Mouse (Mus musculus) midbrain, embryonic 11.5 days (tissue): Measurements from ENCODE around the gene Larp1b. TPM values are rescaled to one million over a fixed set of nuclear protein-coding genes. Genes with fewer than 3 reads are reported as not detected.

Source experiments
- ATAC-seq: fragments of 200-750 bp; cut with Nextera tagmentation; 2 replicates; pipeline ENCODE4 v1.8.0; 2017; ENCODE audit warnings: moderate TSS enrichment, moderate library complexity; ENCODE audit not compliant: low FRiP score
- DNase-seq: peaks from one replicate; pipeline ENCODE4 v3.0.0; 2015; ENCODE audit warnings: low spot score; ENCODE audit errors: missing footprints
- H3K27ac ChIP-seq: fragments of 300-500 bp; sonication (generic); 2 replicates; pipeline ENCODE4 v1.5.1; 2014; ENCODE audit warnings: low read depth, low read length
- H3K27me3 ChIP-seq: fragments of 300-500 bp; sonication (generic); 2 replicates; pipeline ENCODE4 v1.6.1; 2014; ENCODE audit warnings: mild to moderate bottlenecking, low read length, moderate library complexity, mixed read lengths; ENCODE audit not compliant: control insufficient read depth, insufficient read depth
- H3K36me3 ChIP-seq: fragments of 300-500 bp; sonication (generic); 2 replicates; pipeline ENCODE4 v1.6.1; 2014; ENCODE audit warnings: mild to moderate bottlenecking, low read length, moderate library complexity, mixed read lengths; ENCODE audit not compliant: control insufficient read depth, insufficient read depth
- H3K4me1 ChIP-seq: fragments of 300-500 bp; sonication (generic); 2 replicates; pipeline ENCODE4 v1.6.1; 2014; ENCODE audit warnings: low read length; ENCODE audit not compliant: control insufficient read depth, insufficient read depth
- H3K4me2 ChIP-seq: fragments of 300-500 bp; sonication (generic); 2 replicates; pipeline ENCODE4 v1.6.1; 2014; ENCODE audit warnings: mild to moderate bottlenecking, moderate library complexity
- H3K4me3 ChIP-seq: fragments of 300-500 bp; sonication (generic); 2 replicates; pipeline ENCODE4 v1.5.1; 2014; ENCODE audit warnings: low read depth, low read length
- H3K9ac ChIP-seq: fragments of 300-500 bp; sonication (generic); 2 replicates; pipeline ENCODE4 v1.6.1; 2014; ENCODE audit warnings: low read length
- H3K9me3 ChIP-seq: fragments of 300-500 bp; sonication (generic); 2 replicates; pipeline ENCODE4 v1.6.1; 2016; ENCODE audit warnings: low read length; ENCODE audit not compliant: control insufficient read depth
- WGBS: fragments of 180-500 bp; shearing (Covaris S2); extraction: QIAGEN DNeasy Blood & Tissue Kit; methylation state at CpG from one replicate; pipeline ENCODE4 v1.1.7; 2014; 5-methylcytosine and 5-hydroxymethylcytosine counted together
- polyA plus RNA-seq: library from polyadenylated mRNA; unstranded; fragments of >200 nt; fragmentation: Nextera tagmentation; extraction: Ambion mirVana; gene quantifications from 2 replicates; pipeline ENCODE4 v1.2.1, GENCODE M21; 2014

Larp1b gene
- polyA plus RNA-seq, 1 experiment from 2014 or later = 2.4 TPM

DNA sequence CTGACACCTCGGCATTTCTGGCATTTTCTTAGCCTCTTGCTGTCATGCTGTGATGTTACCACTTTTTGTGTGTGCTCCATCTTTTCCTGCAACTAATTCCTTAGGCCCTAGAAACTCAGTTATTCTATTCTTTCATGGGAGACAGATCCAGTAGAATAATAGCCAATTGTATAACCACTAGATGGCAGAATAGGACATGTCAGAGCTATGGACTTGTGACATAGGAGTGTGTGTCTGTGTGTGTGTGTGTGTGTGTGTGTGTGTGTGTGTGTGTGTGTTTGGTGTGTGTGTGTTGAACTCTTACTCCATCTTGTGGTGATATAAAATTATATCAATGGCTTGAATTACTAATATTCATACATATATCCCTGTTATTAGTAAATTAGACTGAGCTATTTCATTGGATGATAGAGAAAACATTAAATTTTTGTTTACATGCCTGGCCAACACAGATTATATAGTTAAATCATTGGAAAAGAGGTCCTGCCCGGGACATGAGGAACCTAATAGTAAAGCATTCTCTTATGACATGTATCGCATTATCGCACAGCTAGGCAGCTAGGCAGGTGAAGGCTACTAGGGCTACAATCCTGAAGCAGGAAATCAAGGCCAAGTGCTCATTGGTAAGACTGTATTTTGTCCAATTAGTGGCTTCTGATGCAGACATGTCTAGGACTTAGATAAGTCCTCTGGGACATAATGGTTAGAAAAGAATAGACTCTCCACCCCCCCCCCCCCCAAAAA lies 92.7 kb downstream of the Larp1b start:
- 0 out of 2 replicates have a peak, but pooled peaks have one; percentile 52 for ATAC-seq

DNA sequence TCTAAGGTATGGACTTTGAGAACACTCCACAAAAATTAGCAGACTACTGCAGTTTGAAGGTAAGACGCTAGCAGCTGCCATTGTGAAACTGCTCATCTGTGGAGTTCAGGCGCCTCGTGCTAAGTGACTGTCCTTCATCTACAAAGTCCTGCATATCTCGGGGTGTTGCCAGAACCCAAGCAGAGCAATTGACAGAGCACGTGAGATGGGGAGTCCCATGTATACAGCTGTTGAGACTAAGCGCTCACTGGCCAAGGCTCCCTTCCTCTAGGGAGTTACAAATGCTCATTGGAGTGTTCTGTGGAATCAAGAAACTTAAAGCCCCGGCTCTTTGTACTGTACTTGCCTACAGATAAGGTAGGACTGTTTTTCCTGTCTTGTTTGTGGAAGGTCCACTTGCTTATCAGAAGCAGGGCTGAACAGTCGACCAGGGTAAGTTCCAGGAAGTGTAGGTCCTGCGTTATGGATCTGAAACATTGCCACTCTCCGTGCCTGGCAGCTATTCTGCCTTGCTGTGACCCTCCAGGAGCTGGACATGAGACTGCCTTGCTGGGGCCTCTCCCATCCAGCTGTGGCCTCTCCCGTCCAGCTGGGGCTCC lies 94.2 kb downstream of the Larp1b start:
- no peaks in the 10 kb centered on the region for H3K9me3 ChIP-seq
- H3K4me3 ChIP-seq = no peak overlapping the region
- DNase-seq = no peak
- H3K36me3 ChIP-seq = no peaks in the 10 kb centered on the region
- 80% methylated on average over 11 of the region's 11 CpGs for WGBS
- no peak overlapping the region for H3K27ac ChIP-seq
- no peak for ATAC-seq
- no peaks in the 10 kb centered on the region for H3K27me3 ChIP-seq
- no peak overlapping the region for H3K4me2 ChIP-seq
- no peak overlapping the region for H3K9ac ChIP-seq
- H3K4me1 ChIP-seq = no peaks in the 10 kb centered on the region

More for the DNA sequence above, 92.7 kb downstream of the Larp1b start:
- Histone ChIP-seq H3K4me1 (no peaks in the 10 kb centered on the region), H3K4me2 (no peak overlapping the region), H3K9me3 (no peaks in the 10 kb centered on the region), H3K36me3 (no peaks in the 10 kb centered on the region), H3K9ac (no peak overlapping the region), H3K4me3 (no peak overlapping the region), H3K27me3 (no peaks in the 10 kb centered on the region), H3K27ac (no peak overlapping the region)
- no peak for DNase-seq
- WGBS = 78% methylated on average over 4 of the region's 4 CpGs

DNA sequence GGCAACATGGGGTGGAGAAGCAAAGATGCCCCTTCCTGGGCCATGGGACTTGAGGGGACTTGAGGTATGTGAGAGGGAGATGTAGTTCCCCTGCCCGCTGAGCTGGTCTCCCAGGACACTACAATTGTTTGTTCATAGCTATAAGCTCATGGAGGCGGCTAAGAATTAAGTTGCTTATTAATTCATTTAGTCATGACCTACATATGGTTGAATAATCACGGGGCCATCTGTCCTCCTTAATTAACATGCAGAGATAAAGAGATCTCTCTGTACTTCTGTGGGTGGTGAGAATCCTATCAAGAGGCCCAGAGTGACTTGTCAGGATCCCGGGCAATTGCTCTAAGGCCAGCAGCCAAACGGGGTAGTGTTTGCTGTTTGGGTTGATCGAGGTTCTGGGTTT lies 98.2 kb downstream of the Larp1b start:
- no peaks in the 10 kb centered on the region for H3K4me1 ChIP-seq
- H3K36me3 ChIP-seq = no peaks in the 10 kb centered on the region
- no peak for ATAC-seq
- H3K9me3 ChIP-seq = no peaks in the 10 kb centered on the region
- no peak overlapping the region for H3K9ac ChIP-seq
- no peak overlapping the region for H3K4me2 ChIP-seq
- no peak overlapping the region for H3K27ac ChIP-seq
- no peak for DNase-seq
- no peak overlapping the region for H3K4me3 ChIP-seq
- 83% methylated on average over 6 of the region's 6 CpGs for WGBS
- no peaks in the 10 kb centered on the region for H3K27me3 ChIP-seq

DNA sequence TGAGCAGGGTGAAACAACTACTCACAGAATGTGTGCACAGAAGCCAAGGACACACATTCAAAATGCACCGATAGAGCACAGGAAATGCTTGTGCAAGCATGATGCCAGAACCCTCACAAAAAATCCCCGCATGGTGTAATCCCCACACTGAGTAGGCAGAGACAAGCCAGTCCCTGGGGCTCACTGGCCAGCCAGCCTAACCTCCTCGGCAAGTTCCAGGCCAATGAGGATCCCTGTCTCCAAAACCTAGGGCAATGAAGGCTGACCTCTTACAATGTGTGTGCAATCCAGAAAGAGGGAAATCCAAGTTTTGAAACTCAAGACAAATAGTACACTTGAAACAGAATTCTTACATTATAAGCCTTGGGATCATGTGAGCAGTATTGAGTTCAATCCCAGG lies 103.7 kb downstream of the Larp1b start:
- WGBS = 90% methylated on average over 3 of the region's 3 CpGs
- H3K36me3 ChIP-seq = no peaks in the 10 kb centered on the region
- ATAC-seq (no peak), DNase-seq (no peak)
- no peak overlapping the region for H3K27ac ChIP-seq
- no peak overlapping the region for H3K4me3 ChIP-seq
- H3K9ac ChIP-seq = no peak overlapping the region
- H3K27me3 ChIP-seq = no peaks in the 10 kb centered on the region
- no peak overlapping the region for H3K4me2 ChIP-seq
- no peaks in the 10 kb centered on the region for H3K4me1 ChIP-seq
- no peaks in the 10 kb centered on the region; the same call in 1 of the 2 replicates for H3K9me3 ChIP-seq

DNA sequence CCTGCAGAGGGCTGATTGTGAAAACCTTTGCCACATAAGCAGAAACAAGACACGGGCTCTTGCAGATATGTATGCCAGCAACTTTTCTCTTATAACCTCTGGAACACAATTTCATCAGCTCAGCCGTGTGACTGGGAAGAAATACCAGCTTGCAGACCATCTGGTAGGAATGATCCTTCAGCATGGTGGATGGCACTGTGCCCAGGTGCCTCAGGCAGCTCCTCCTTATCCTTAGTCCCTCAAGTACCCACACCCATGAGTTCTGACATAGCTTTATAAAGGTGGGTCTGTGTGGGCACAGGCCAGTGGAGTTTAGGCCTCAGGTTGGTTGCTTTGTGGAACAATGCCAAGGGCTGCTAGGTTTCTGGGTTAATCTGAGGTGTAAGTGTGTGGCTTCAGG lies 108.8 kb downstream of the Larp1b start:
- Histone ChIP-seq H3K9ac (no peak overlapping the region), H3K9me3 (no peaks in the 10 kb centered on the region; the same call in 1 of the 2 replicates), H3K4me1 (no peaks in the 10 kb centered on the region), H3K27ac (no peak overlapping the region), H3K4me2 (no peak overlapping the region), H3K4me3 (no peak overlapping the region), H3K27me3 (no peaks in the 10 kb centered on the region), H3K36me3 (no peaks in the 10 kb centered on the region)
- 83% methylated on average over 2 of the region's 2 CpGs for WGBS
- ATAC-seq (no peak), DNase-seq (no peak)

DNA sequence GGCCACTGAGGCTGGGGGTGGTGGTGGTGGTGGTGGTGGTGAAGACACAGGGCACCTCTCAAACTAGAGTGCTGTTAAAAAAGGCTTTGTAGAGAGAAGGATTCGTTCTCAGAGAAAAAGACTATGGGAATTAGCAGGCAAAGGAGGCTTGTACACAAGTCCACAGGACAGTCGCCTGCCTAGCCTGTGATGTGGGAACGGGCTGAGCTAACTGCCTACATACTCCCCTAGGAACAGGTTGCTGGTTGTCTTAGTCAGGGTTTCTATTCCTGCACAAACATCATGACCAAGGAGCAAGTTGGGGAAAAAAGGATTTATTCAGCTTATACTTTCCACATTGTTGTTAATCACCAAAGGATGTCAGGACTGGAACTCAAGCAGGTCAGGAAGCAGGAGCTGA lies 109.6 kb downstream of the Larp1b start:
- H3K36me3 ChIP-seq = no peaks in the 10 kb centered on the region
- WGBS = 83% methylated on average over 3 of the region's 3 CpGs
- H3K9me3 ChIP-seq = no peaks in the 10 kb centered on the region; the same call in 1 of the 2 replicates
- ATAC-seq (no peak), DNase-seq (no peak)
- H3K27ac ChIP-seq = no peak overlapping the region
- H3K4me3 ChIP-seq = no peak overlapping the region
- no peaks in the 10 kb centered on the region for H3K4me1 ChIP-seq
- H3K4me2 ChIP-seq = no peak overlapping the region
- H3K27me3 ChIP-seq = no peaks in the 10 kb centered on the region
- no peak overlapping the region for H3K9ac ChIP-seq

DNA sequence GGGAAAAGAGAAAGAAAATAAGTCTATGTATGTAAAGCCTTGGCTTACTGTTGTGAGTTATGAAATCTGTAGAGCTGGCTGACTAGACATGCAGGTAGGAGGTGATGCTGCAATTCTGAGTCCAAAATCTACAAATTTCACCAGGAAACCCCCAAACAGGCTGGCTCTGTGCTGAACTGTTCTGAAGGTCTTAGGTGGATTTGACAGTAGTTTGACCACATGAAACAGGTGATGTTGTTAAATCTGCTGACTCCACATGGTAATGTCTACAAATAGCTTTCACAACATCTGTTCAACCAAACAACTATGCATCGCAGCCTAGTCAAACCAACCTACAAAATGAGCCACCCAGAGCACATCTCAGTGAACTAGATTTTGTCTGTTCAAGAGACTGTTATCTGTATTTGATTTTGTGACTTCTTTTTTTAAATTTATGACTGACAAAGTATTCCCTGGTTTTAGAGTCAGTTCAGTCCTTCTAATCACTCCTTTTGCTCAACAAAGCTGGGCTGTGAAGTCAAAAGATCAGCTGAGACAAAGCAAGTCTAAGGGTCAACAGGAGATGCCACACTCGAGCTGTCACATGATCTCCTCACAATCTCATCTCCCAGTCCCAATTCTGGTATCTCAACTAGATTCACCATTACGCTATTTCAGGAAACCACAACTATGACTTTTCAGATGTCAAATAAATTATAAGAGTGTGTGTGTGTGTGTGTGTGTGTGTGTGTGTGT lies 112.4 kb downstream of the Larp1b start:
- WGBS = 91% methylated on average over 3 of the region's 3 CpGs
- Histone ChIP-seq H3K27ac (no peak overlapping the region), H3K36me3 (no peaks in the 10 kb centered on the region), H3K27me3 (no peaks in the 10 kb centered on the region), H3K4me3 (no peak overlapping the region), H3K9me3 (no peaks in the 10 kb centered on the region), H3K9ac (no peak overlapping the region), H3K4me1 (no peaks in the 10 kb centered on the region), H3K4me2 (no peak overlapping the region)
- ATAC-seq (no peak), DNase-seq (no peak)

DNA sequence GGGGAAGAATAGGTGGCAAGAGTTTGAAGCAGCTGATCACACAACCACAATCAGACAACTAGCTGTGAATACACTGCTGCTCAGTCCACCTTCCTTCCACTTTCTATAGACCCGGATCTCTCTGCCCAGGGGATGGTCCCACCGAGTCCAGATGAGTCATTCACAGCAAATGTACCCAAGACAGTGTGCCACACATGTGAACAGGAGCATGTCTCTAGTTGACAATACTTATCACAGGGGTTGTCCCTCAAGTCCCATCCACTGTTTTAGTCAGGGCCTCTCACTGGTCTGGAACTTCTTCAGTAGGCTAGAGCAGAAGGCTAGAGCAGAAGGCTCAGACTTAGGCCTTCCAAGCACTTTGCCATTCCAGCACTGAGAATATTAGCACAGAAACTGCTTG lies 113.1 kb downstream of the Larp1b start:
- Histone ChIP-seq H3K4me1 (no peaks in the 10 kb centered on the region), H3K9me3 (no peaks in the 10 kb centered on the region), H3K36me3 (no peaks in the 10 kb centered on the region), H3K27me3 (no peaks in the 10 kb centered on the region), H3K27ac (no peak overlapping the region), H3K4me3 (no peak overlapping the region), H3K4me2 (no peak overlapping the region), H3K9ac (no peak overlapping the region)
- 96% methylated on average over 2 of the region's 2 CpGs for WGBS
- no peak for ATAC-seq
- DNase-seq = no peak

DNA sequence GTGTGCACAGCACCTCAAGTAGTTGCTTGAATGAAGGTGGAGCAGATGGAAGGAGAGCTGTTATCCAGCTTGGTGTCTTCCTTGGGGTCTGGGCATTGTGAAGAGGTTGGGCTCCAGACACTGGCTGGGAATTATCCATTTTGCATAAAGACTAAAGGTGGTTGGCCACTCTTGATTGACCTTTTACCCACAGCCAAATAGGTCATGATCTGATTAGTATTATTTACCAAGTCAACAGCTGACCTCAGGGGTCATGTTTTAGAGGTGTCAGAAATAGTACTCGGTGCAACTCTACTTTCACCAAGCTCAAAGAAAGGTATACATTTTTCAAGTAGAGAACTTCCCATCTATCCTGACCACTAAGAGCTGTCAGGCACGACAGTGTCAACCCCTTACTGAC lies 115.7 kb downstream of the Larp1b start:
- no peak overlapping the region for H3K4me3 ChIP-seq
- ATAC-seq (no peak), DNase-seq (no peak)
- no peaks in the 10 kb centered on the region for H3K36me3 ChIP-seq
- H3K27me3 ChIP-seq = no peaks in the 10 kb centered on the region
- H3K4me2 ChIP-seq = no peak overlapping the region
- H3K4me1 ChIP-seq = no peaks in the 10 kb centered on the region
- H3K27ac ChIP-seq = no peak overlapping the region
- no peak overlapping the region for H3K9ac ChIP-seq
- WGBS = 85% methylated on average over 2 of the region's 2 CpGs
- H3K9me3 ChIP-seq = no peaks in the 10 kb centered on the region
